Mouse (Mus musculus) limb, embryonic 12.5 days (tissue): ENCODE results near the gene Inca1. TPM values are rescaled to one million over a fixed set of nuclear protein-coding genes. Genes with fewer than 3 reads are reported as not detected.

Experiments used
- ATAC-seq: fragments of 200-750 bp; cut with Nextera tagmentation; 2 replicates; pipeline ENCODE4 v1.8.0; 2017; ENCODE audit warnings: low read depth, moderate TSS enrichment; ENCODE audit not compliant: insufficient number of reproducible peaks, insufficient read depth, low FRiP score, low TSS enrichment
- H3K27ac ChIP-seq: fragments of 300-500 bp; sonication (generic); 2 replicates; pipeline ENCODE4 v1.5.1; 2016; ENCODE audit warnings: mild to moderate bottlenecking, moderate library complexity
- H3K27me3 ChIP-seq: fragments of 300-500 bp; sonication (generic); 2 replicates; pipeline ENCODE4 v1.6.1; 2016; ENCODE audit warnings: mild to moderate bottlenecking, moderate library complexity
- H3K36me3 ChIP-seq: fragments of 300-500 bp; sonication (generic); 2 replicates; pipeline ENCODE4 v1.6.1; 2016; ENCODE audit warnings: mild to moderate bottlenecking, moderate library complexity
- H3K4me1 ChIP-seq: fragments of 300-500 bp; sonication (generic); replicated peaks from 2 replicates; pipeline ENCODE4 v1.6.1; 2016
- H3K4me2 ChIP-seq: fragments of 300-500 bp; sonication (generic); 2 replicates; pipeline ENCODE4 v1.6.1; 2016; ENCODE audit warnings: mild to moderate bottlenecking, moderate library complexity
- H3K4me3 ChIP-seq: fragments of 300-500 bp; sonication (generic); replicated peaks from 2 replicates; pipeline ENCODE4 v1.5.1; 2016; ENCODE audit warnings: mild to moderate bottlenecking
- H3K9ac ChIP-seq: fragments of 300-500 bp; sonication (generic); replicated peaks from 2 replicates; pipeline ENCODE4 v1.6.1; 2016; ENCODE audit warnings: mild to moderate bottlenecking, moderate library complexity
- H3K9me3 ChIP-seq: fragments of 300-500 bp; sonication (generic); 2 replicates; pipeline ENCODE4 v1.6.1; 2016; ENCODE audit warnings: mild to moderate bottlenecking, moderate library complexity
- WGBS: fragments of 180-500 bp; shearing (Covaris S2); methylation state at CpG from one replicate; pipeline ENCODE4 v1.1.7; 2016; 5-methylcytosine and 5-hydroxymethylcytosine counted together
- polyA plus RNA-seq: library from polyadenylated mRNA; unstranded; fragments of >200 nt; fragmentation: Nextera tagmentation; extraction: Ambion mirVana; gene quantifications from 2 replicates; pipeline ENCODE4 v1.2.1, GENCODE M21; 2016

The Inca1 gene
- polyA plus RNA-seq, 1 experiment from 2014 or later = 1.0 TPM

DNA sequence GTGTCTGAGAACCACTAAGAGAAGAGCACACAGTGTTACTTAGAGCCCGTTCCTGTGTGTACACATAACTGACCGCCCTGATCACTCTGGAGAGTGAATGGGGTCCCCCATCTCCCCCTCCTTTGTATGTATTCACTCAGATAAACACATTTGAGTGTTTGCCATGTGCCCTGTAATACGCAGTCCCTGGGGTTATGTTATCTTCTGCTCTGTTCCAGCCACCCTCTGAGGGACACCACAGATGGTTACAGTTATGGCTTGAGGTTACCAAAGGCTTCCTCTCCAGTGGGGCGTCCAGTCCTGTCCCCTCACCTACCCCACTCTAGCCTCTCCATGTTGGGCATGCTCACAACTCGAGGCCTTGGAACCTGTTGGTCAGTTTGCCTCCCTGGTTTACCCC lies 27.4 kb upstream of the Inca1 start:
- Histone ChIP-seq H3K27ac (no peak overlapping the region), H3K4me2 (no peak overlapping the region), H3K9me3 (no peaks in the 10 kb centered on the region), H3K9ac (no peak overlapping the region), H3K4me3 (no peak overlapping the region), H3K4me1 (no peaks in the 10 kb centered on the region), H3K36me3 (peaks cover 71% of the 10 kb centered on the region), H3K27me3 (no peaks in the 10 kb centered on the region)
- WGBS = 88% methylated on average over 5 of the region's 5 CpGs
- ATAC-seq = no peak

GRCm38 (mm10) chr11:70726585-70726984 lies 26.6 kb upstream of the Inca1 start:
- Histone ChIP-seq H3K9ac (no peak overlapping the region), H3K4me3 (no peak overlapping the region), H3K4me1 (no peaks in the 10 kb centered on the region), H3K27me3 (no peaks in the 10 kb centered on the region), H3K4me2 (no peak overlapping the region), H3K36me3 (peaks cover 79% of the 10 kb centered on the region), H3K9me3 (no peaks in the 10 kb centered on the region), H3K27ac (no peak overlapping the region)
- WGBS = 93% methylated on average over 2 of the region's 2 CpGs
- ATAC-seq = no peak

DNA sequence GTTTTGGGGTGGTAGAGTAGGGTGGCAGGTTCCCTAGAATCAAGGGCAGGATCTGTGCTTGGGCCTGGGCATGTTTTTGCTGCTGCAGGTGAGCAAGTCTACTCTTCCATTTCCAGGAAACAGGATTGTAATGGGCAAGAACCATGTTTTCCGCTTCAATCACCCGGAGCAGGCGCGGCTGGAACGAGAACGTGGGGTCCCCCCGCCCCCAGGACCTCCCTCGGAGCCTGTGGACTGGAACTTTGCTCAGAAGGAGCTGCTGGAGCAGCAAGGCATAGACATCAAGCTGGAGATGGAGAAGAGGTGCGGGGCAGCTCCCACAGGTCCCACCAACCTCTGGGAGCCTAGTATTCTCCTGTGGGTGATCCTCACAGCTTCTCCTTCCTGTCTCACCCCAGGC lies 24.8 kb upstream of the Inca1 start:
- Histone ChIP-seq H3K36me3 (peaks cover 96% of the 10 kb centered on the region), H3K9me3 (no peaks in the 10 kb centered on the region), H3K27ac (no peak overlapping the region), H3K27me3 (no peaks in the 10 kb centered on the region), H3K4me2 (no peak overlapping the region), H3K4me1 (no peaks in the 10 kb centered on the region), H3K4me3 (no peak overlapping the region), H3K9ac (no peak overlapping the region)
- no peak for ATAC-seq
- 93% methylated on average over 9 of the region's 9 CpGs for WGBS

GRCm38 (mm10) chr11:70721072-70721471 lies 21.1 kb upstream of the Inca1 start:
- H3K27me3 ChIP-seq = no peaks in the 10 kb centered on the region
- H3K4me1 ChIP-seq = no peaks in the 10 kb centered on the region
- no peaks in the 10 kb centered on the region for H3K9me3 ChIP-seq
- ATAC-seq = no peak
- H3K36me3 ChIP-seq = peaks cover 99% of the 10 kb centered on the region
- H3K4me2 ChIP-seq = no peak overlapping the region
- H3K27ac ChIP-seq = no peak overlapping the region
- no peak overlapping the region for H3K4me3 ChIP-seq
- no peak overlapping the region for H3K9ac ChIP-seq
- 93% methylated on average over 3 of the region's 3 CpGs for WGBS

DNA sequence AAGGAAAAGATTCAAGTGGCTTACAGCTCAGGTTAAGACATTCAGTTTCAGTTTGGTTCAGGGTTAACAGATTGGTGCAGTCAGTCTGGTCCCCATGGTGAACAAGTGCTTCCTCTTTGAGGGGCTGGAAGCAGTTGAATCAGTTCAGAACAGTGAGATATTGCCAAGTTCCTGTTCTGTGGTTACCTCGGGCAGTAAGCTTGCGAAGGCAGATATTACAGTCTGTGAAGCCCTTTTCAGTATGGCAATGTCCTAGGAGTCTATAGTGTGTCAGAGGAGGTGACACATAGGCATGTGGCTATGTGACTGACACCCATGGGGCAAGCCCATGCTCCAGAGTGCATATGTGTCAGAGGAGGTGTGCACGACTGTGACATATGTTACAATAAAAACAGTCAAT lies 20.6 kb upstream of the Inca1 start:
- H3K36me3 ChIP-seq = peaks cover 98% of the 10 kb centered on the region
- ATAC-seq = no peak
- H3K4me2 ChIP-seq = no peak overlapping the region
- WGBS = 91% methylated on average over 3 of the region's 3 CpGs
- H3K27ac ChIP-seq = no peak overlapping the region
- H3K4me1 ChIP-seq = no peaks in the 10 kb centered on the region
- no peak overlapping the region for H3K9ac ChIP-seq
- no peaks in the 10 kb centered on the region for H3K27me3 ChIP-seq
- no peaks in the 10 kb centered on the region for H3K9me3 ChIP-seq
- no peak overlapping the region for H3K4me3 ChIP-seq

- H3K9me3 ChIP-seq = no peaks in the 10 kb centered on the region
- no peak overlapping the region for H3K4me2 ChIP-seq
- no peak overlapping the region for H3K27ac ChIP-seq
- no peak overlapping the region for H3K4me3 ChIP-seq
- H3K4me1 ChIP-seq = no peaks in the 10 kb centered on the region
- peaks cover 89% of the 10 kb centered on the region for H3K36me3 ChIP-seq
- H3K27me3 ChIP-seq = no peaks in the 10 kb centered on the region
- WGBS = 85% methylated on average over 5 of the region's 5 CpGs
- no peak for ATAC-seq
- H3K9ac ChIP-seq = no peak overlapping the region
Measured at GRCm38 (mm10) chr11:70718481-70718880, 18.5 kb upstream of the Inca1 start.

DNA sequence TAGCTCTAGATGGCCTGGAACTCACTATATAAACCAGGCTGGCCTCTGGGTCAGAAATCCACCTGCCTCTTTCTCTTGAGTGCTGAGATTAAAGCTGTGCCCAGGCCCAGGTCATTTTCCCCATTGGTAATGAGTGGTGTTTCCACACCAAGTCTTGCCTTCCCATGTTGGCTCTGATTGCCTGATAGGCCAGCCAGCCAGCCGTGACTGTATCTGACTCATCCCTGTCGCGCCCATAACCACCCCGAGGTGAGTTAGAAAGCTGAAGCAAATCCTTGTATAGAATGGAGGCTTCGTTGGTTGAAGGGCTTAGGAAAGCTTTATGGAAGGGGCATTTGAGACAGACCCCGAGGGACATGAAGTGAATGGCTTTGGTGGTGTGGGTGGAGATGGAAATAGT lies 15.9 kb upstream of the Inca1 start:
- no peak for ATAC-seq
- Histone ChIP-seq H3K4me1 (no peaks in the 10 kb centered on the region), H3K27ac (no peak overlapping the region), H3K27me3 (no peaks in the 10 kb centered on the region), H3K4me2 (no peak overlapping the region), H3K4me3 (no peak overlapping the region), H3K9me3 (no peaks in the 10 kb centered on the region), H3K9ac (no peak overlapping the region), H3K36me3 (peaks cover 85% of the 10 kb centered on the region)
- 91% methylated on average over 6 of the region's 6 CpGs for WGBS

DNA sequence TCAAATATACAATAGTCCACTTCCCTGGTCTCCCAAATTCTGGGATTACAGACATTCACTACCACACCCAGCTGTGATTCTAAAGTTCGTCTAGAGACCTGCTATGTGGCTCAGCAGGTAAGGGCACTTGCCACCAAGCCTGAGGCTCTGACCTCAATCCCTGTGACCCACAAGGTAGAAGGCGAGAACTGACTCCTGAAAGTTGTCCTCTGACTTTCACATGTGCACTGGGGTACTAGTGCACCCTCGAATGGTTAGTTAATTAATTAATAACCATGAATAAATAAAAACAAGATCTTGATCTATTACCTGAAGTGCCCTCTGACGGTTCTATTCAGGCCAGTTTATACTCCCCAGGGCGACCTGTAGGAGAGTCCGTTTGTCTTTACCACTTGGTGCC lies 13.3 kb upstream of the Inca1 start:
- Histone ChIP-seq H3K27ac (no peak overlapping the region), H3K9ac (no peak overlapping the region), H3K9me3 (no peaks in the 10 kb centered on the region), H3K4me2 (no peak overlapping the region), H3K36me3 (peaks cover 85% of the 10 kb centered on the region), H3K27me3 (no peaks in the 10 kb centered on the region), H3K4me1 (no peaks in the 10 kb centered on the region), H3K4me3 (no peak overlapping the region)
- no peak for ATAC-seq
- WGBS = 86% methylated on average over 6 of the region's 6 CpGs

DNA sequence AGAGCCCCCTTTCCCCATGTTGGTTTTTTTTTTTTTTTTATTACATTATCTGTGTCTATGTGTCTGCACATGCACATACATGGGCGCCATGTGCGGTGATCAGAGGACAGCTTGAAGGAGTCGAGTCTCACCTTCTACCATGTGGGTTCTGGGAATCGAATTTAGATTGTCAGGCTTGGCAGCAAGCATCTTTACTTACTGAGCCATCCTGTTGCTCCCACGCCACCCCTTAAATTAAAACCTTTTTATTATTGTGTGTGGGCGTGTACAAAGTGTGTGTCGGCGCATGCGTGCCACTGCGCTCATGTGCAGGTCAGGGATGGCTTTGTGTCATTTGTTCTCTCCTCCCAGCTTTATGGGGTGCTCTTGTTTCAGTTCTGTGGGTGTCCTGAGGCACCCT lies 11.1 kb upstream of the Inca1 start:
- ATAC-seq = no peak
- Histone ChIP-seq H3K36me3 (peaks cover 86% of the 10 kb centered on the region), H3K9ac (no peak overlapping the region), H3K9me3 (no peaks in the 10 kb centered on the region), H3K27me3 (no peaks in the 10 kb centered on the region), H3K4me2 (no peak overlapping the region), H3K27ac (no peak overlapping the region), H3K4me1 (no peaks in the 10 kb centered on the region), H3K4me3 (no peak overlapping the region)
- 92% methylated on average over 10 of the region's 10 CpGs for WGBS

- Histone ChIP-seq H3K9ac (no peak overlapping the region), H3K27ac (no peak overlapping the region), H3K9me3 (no peaks in the 10 kb centered on the region), H3K27me3 (no peaks in the 10 kb centered on the region), H3K4me2 (no peak overlapping the region), H3K36me3 (peaks cover 87% of the 10 kb centered on the region), H3K4me1 (peaks cover 18% of the 10 kb centered on the region), H3K4me3 (no peak overlapping the region)
- 66% methylated on average over 3 of the region's 3 CpGs for WGBS
- no peak for ATAC-seq
Measured at GRCm38 (mm10) chr11:70706127-70706526, 6.2 kb upstream of the Inca1 start.

- Histone ChIP-seq H3K36me3 (peaks cover 54% of the 10 kb centered on the region), H3K9ac (0 out of 2 replicates have a peak overlapping the region, but pooled peaks have one; percentile 23), H3K9me3 (no peaks in the 10 kb centered on the region), H3K4me1 (peaks cover 24% of the 10 kb centered on the region), H3K27ac (no peak overlapping the region), H3K27me3 (no peaks in the 10 kb centered on the region), H3K4me2 (no peak overlapping the region), H3K4me3 (no peak overlapping the region)
- no peak for ATAC-seq
- 85% methylated on average over 6 of the region's 6 CpGs for WGBS
Measured at GRCm38 (mm10) chr11:70702781-70703180, 2.8 kb upstream of the Inca1 start.

DNA sequence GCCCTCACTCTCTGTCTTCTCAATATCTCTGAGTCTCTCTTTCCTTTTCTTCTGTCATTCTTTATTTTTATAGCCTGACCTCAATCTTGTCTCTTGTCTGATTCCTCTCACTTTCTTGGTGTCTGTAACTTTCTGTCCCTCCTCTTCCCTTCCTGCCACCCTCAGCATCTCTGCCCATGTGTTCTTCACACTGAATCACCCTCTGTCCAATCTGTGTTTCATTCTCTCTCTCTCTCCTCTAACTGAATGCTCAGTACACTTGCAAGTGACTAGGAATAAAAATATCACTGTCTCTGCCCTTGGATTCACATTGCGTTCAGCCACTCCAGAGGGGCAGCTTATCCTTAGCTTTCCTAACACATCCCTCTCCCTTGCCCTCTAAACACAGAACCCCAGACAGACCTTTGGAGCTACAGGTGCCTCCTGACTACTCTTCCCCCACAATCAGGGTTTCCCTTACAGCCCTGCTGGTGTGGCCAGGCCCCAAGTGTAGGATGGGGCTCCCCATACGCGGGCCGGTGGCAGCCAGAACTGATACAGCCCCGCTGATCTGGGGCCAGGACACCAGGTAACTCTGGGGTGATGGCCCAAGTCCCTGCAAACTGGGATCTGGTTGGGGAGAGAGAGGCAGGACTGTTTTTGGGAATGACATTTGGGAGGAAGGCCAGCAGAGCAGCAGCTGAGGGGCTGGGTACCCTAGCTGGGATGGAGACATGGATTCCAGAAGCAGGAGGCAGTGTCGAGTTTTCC lies 2.2 kb upstream of the Inca1 start:
- ATAC-seq = no peak
- peak overlapping the region; percentile 93 for H3K4me3 ChIP-seq
- H3K27me3 ChIP-seq = no peaks in the 10 kb centered on the region
- H3K9ac ChIP-seq = peak overlapping the region; percentile 28
- H3K4me2 ChIP-seq = peak overlapping the region; percentile 88
- WGBS = 80% methylated on average over 6 of the region's 6 CpGs
- peaks cover 24% of the 10 kb centered on the region for H3K4me1 ChIP-seq
- H3K27ac ChIP-seq = 0 out of 2 replicates have a peak overlapping the region, but pooled peaks have one; percentile 30
- H3K36me3 ChIP-seq = peaks cover 48% of the 10 kb centered on the region
- H3K9me3 ChIP-seq = no peaks in the 10 kb centered on the region
